Mouse (Mus musculus) lung, postnatal 14 days (tissue): Measurements from ENCODE around the gene Clpsl2.
A peak's percentile ranks its signal among the peaks of the same experiment; 100 is the strongest.

Experiments
- DNase-seq: peaks from one replicate; pipeline ENCODE4 v3.0.0; 2021

Gene Clpsl2

GRCm38 (mm10) chr17:28549111-28549510 is at the start of gene Clpsl2:
Clpsl2 (plus strand) TSS chr17:28549411.
- no peak for DNase-seq

GRCm38 (mm10) chr17:28500465-28500864 is 48.7 kb upstream of the Clpsl2 start:
- DNase-seq, result no peak

GRCm38 (mm10) chr17:28502196-28502821 is 46.9 kb upstream of the Clpsl2 start:
- DNase-seq, result no peak

GRCm38 (mm10) chr17:28504182-28504581 is 45.0 kb upstream of the Clpsl2 start:
- no peak for DNase-seq

GRCm38 (mm10) chr17:28505591-28505990 is 43.6 kb upstream of the Clpsl2 start:
- DNase-seq, result no peak

GRCm38 (mm10) chr17:28506895-28507294 is 42.3 kb upstream of the Clpsl2 start:
- no peak for DNase-seq

GRCm38 (mm10) chr17:28507496-28507895 is 41.7 kb upstream of the Clpsl2 start:
- DNase-seq, result no peak

GRCm38 (mm10) chr17:28510445-28511342 is 38.5 kb upstream of the Clpsl2 start:
- no peak for DNase-seq

- no peak for DNase-seq
Observed at GRCm38 (mm10) chr17:28511616-28512541, 37.3 kb upstream of the Clpsl2 start.

GRCm38 (mm10) chr17:28512696-28513095 is 36.5 kb upstream of the Clpsl2 start:
- peak; percentile 60 for DNase-seq

GRCm38 (mm10) chr17:28513337-28513736 is 35.9 kb upstream of the Clpsl2 start:
- no peak for DNase-seq

GRCm38 (mm10) chr17:28513844-28514243 is 35.4 kb upstream of the Clpsl2 start:
- DNase-seq, result peak; percentile 31

- no peak for DNase-seq
Observed at GRCm38 (mm10) chr17:28514555-28514954, 34.7 kb upstream of the Clpsl2 start.

GRCm38 (mm10) chr17:28515431-28516341 is 33.5 kb upstream of the Clpsl2 start:
- peak; percentile 62 for DNase-seq

GRCm38 (mm10) chr17:28516881-28517280 is 32.3 kb upstream of the Clpsl2 start:
- no peak for DNase-seq

- peak; percentile 84 for DNase-seq
Observed at GRCm38 (mm10) chr17:28517441-28517955, 31.7 kb upstream of the Clpsl2 start, which contains the start of gene Fkbp5. Fkbp5 (minus strand) TSS chr17:28517527.

GRCm38 (mm10) chr17:28517956-28518614 is 31.1 kb upstream of the Clpsl2 start:
- peak; percentile 96 for DNase-seq

GRCm38 (mm10) chr17:28518615-28519071 is 30.6 kb upstream of the Clpsl2 start:
- DNase-seq, result peak; percentile 46

- no peak for DNase-seq
Observed at GRCm38 (mm10) chr17:28519827-28520226, 29.4 kb upstream of the Clpsl2 start.

- no peak for DNase-seq
Observed at GRCm38 (mm10) chr17:28520561-28520960, 28.6 kb upstream of the Clpsl2 start.
